Mouse (Mus musculus): ENCODE data around the gene Samd8. TPM values are rescaled to one million over a fixed set of nuclear protein-coding genes. Genes with fewer than 3 reads are reported as not detected.
A peak's percentile ranks its signal among the peaks of the same experiment; 100 is the strongest.

The Samd8 gene
- polyA plus RNA-seq, 1 experiment from 2014 or later, result 3.7 TPM

GRCm38 (mm10) chr14:21838336-21839017 lies 88.1 kb downstream of the Samd8 start:
- no peak overlapping the region for H3K4me2 ChIP-seq
- H3K9me3 ChIP-seq (replicated peaks), result no peaks in the 10 kb centered on the region
- peaks cover 36% of the 10 kb centered on the region for H3K4me1 ChIP-seq (replicated peaks)
- no peak overlapping the region for H3K9ac ChIP-seq
- ATAC-seq (ENCODE audit: low read depth), result no peak
- H3K27me3 ChIP-seq, result no peaks in the 10 kb centered on the region
- no peak overlapping the region for H3K4me3 ChIP-seq (replicated peaks)
- WGBS (ENCODE audit: insufficient replicate concordance), result 80% methylated on average over 8 of the region's 8 CpGs
- no peak for DNase-seq
- H3K36me3 ChIP-seq, result peaks cover 95% of the 10 kb centered on the region
- H3K27ac ChIP-seq, result no peak overlapping the region

GRCm38 (mm10) chr14:21841819-21842592 lies 91.7 kb downstream of the Samd8 start:
- Histone ChIP-seq H3K27ac (no peak overlapping the region; the same call in 1 of the 2 replicates), H3K4me3 (replicated peaks) (no peak overlapping the region), H3K4me1 (replicated peaks) (peaks cover 47% of the 10 kb centered on the region), H3K4me2 (no peak overlapping the region), H3K9me3 (replicated peaks) (no peaks in the 10 kb centered on the region), H3K27me3 (no peaks in the 10 kb centered on the region), H3K9ac (no peak overlapping the region), H3K36me3 (peaks cover 100% of the 10 kb centered on the region)
- no peak for ATAC-seq (ENCODE audit: low read depth)
- WGBS (ENCODE audit: insufficient replicate concordance), result 68% methylated on average over 5 of the region's 5 CpGs
- no peak for DNase-seq

DNA sequence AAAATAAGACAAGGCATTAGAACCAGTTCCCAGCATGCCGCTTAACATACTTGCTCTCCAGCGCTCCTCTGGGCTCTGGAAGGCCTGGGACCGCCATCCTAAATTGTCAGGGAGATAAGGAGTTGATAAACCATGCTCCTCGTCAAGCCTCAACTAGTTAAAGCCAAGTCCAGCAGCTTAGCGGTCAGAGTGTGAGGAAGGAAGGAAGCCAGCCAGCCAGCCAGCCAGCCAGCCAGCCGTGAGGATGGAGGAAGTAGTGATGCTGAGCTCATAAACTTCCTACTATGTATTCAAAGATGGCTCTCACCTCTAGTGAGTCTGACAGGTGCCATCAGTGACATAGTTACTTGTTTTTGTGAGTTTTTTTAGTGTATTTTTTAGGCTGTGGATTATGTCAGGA lies 92.9 kb downstream of the Samd8 start:
- H3K36me3 ChIP-seq, result peaks cover 89% of the 10 kb centered on the region
- no peak overlapping the region for H3K4me2 ChIP-seq
- DNase-seq, result no peak
- peaks cover 60% of the 10 kb centered on the region for H3K4me1 ChIP-seq (replicated peaks)
- no peak overlapping the region for H3K4me3 ChIP-seq (replicated peaks)
- no peaks in the 10 kb centered on the region for H3K9me3 ChIP-seq (replicated peaks)
- H3K27ac ChIP-seq, result peak overlapping the region; percentile 22
- H3K9ac ChIP-seq, result 0 out of 2 replicates have a peak overlapping the region, but pooled peaks have one; percentile 27
- ATAC-seq (ENCODE audit: low read depth), result no peak
- H3K27me3 ChIP-seq, result no peaks in the 10 kb centered on the region
- WGBS (ENCODE audit: insufficient replicate concordance), result 44% methylated on average over 6 of the region's 6 CpGs

DNA sequence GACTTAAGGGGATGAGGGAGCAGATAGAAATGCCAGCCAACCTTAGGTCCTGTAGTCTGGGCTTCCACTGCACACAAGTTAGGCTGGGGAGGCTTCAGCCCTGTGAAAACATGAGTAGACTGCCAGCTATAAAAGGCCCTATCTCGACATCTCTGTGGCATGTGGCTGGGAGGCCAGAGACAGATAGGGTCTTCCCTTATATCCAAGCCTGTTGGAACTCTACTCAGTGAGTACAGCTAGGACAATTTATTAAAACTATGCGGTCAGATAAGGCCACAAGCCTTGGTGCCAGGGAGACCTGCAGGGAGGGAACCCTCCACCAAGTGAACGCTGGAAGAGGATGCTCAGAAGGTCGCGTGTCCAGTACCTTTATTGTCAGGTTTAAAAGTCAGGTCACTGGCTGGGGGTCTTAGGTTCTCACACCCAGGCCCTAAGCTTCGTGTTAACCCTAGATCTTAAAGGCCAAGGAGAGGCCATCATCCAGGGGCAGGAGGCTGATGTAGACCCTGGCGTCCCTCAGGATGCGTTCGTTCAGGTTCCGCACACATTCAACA lies 96.6 kb downstream of the Samd8 start:
- Histone ChIP-seq H3K27me3 (no peaks in the 10 kb centered on the region), H3K36me3 (peaks cover 52% of the 10 kb centered on the region), H3K4me1 (replicated peaks) (peaks cover 91% of the 10 kb centered on the region), H3K4me2 (peak overlapping the region; percentile 96), H3K27ac (peak overlapping the region; percentile 90), H3K9ac (peak overlapping the region; percentile 90), H3K9me3 (replicated peaks) (no peaks in the 10 kb centered on the region), H3K4me3 (replicated peaks) (peak overlapping the region; percentile 77)
- 17% methylated on average over 10 of the region's 10 CpGs for WGBS (ENCODE audit: insufficient replicate concordance)
- ATAC-seq (ENCODE audit: low read depth) (no peak), DNase-seq (no peak)

DNA sequence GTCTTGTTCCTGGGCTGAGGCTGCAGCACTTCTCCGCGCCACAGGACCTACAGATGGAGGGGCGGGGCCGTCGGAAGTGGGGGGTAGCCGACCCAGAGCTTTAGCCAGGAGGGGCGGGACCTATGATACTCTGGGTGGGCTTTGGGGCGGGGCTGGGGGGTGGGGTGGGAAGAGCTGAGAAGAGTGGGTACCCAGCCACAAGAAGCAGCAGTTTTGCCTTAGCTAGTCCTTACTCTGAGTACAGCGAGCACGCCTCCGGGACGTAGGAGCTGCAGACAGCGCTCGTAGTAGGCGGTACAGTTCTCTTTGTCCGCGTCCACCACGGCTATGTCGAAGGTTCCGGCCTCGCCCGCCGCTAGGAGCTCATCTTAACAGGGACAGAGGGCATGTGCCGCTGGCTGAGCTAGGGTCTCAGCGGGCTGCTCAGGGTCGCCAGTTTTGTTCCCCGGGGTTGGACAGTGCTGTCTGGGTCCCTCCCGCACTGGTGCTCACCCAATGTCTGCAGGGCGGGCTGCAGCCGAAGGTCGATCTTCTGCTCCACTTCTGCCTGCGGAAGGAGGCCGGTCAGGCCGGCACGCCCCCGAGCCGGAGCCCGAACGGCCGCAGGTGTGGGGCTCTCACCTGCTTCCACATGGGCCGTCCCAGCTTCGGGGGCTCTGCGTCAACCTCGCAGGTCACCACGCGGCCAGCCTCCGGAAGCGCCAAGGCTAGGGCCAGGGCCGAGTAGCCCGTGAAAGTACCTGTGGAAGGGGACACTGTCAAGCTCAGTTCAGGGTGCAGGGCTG lies 97.2 kb downstream of the Samd8 start:
- DNase-seq (peak; percentile 56), ATAC-seq (ENCODE audit: low read depth) (peak; percentile 3)
- H3K9me3 ChIP-seq (replicated peaks), result no peaks in the 10 kb centered on the region
- peak overlapping the region; percentile 96 for H3K4me2 ChIP-seq
- H3K4me1 ChIP-seq (replicated peaks), result peaks cover 91% of the 10 kb centered on the region
- H3K27ac ChIP-seq, result peak overlapping the region; percentile 90
- no peaks in the 10 kb centered on the region for H3K27me3 ChIP-seq
- under 1% methylated on average over 50 of the region's 50 CpGs for WGBS (ENCODE audit: insufficient replicate concordance)
- H3K9ac ChIP-seq, result peak overlapping the region; percentile 90
- H3K36me3 ChIP-seq, result peaks cover 45% of the 10 kb centered on the region
- peak overlapping the region; percentile 77 for H3K4me3 ChIP-seq (replicated peaks)

Other genes starting within 250 kb of the Samd8 start
- not detected in 2 replicates for gene Dupd1, start 36.0 kb upstream of the Samd8 start, polyA plus RNA-seq (2015; fragmentation: Nextera tagmentation; extraction: Ambion mirVana)
- not detected in 2 replicates for gene Dusp13, start 650 bp downstream of the Samd8 start, polyA plus RNA-seq (2015; fragmentation: Nextera tagmentation; extraction: Ambion mirVana)
- 173 and 189 TPM in 2 replicates for gene Vdac2, start 74.7 kb downstream of the Samd8 start, polyA plus RNA-seq (2015; fragmentation: Nextera tagmentation; extraction: Ambion mirVana)
- gene Comtd1, start 98.4 kb downstream of the Samd8 start, polyA plus RNA-seq (2015; fragmentation: Nextera tagmentation; extraction: Ambion mirVana), result 30.6 and 34.1 TPM in 2 replicates
- 0.82 and 1.4 TPM in 2 replicates for gene Zfp503, start 239.1 kb downstream of the Samd8 start, polyA plus RNA-seq (2015; fragmentation: Nextera tagmentation; extraction: Ambion mirVana)

Data from liver, embryonic 13.5 days (tissue).